Comparison of ENCODE assay signal across 11 mouse cellular contexts in the genomic region with DNA sequence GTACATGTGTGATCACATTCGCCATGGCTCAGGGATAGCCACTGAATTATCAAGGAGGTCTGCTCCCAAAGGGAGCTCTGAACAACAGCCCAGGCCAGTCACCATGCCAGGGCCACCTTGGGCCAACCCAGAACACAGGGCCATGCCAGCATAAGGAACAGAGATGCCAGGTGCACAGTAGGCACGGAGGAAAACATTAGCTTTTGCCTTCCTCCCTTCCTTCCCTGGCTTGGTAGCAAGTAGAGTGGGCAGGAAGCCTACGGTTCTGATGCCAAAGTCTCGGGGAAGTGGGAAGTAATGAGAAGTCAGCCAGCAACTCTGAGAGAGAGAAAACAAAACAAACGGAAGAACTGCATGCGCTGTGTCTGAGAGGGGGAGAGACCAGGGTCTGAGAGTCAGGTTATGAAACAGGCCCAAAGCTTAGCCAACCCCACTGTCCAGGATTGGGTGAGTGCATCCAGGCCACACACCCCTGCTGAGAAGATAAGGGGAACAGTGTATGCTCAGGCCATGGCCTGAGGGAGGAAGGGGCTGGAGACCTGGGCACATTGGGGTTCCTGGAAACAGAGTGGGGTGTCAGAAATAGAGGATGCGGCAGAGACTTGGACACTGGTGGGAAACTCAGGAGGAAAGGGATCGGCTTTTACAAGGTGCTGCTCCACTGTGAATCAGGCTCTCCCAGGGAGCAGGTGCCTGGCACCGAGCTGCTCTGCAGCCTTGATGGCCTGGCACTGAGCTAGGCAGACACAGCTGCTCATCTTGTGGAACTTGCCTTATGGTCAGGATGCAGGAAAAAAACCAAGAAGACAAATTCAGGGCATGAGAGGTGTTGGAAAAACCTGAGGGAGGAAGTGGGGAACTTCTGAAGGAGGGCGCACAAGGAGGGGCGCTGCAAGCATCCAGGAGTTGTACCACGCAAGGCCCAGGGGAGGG. TPM values are rescaled to one million over a fixed set of nuclear protein-coding genes. Genes with fewer than 3 reads are reported as not detected.
A peak's percentile ranks its signal among the peaks of the same experiment; 100 is the strongest.
DNase-seq lines count a peak whose midpoint lies in the region; ATAC-seq lines count a peak whose summit lies in the region.
"Had no signal": no experiment of that assay in that cellular context is flagged by ENCODE, and none has a peak within 500 bp of the region (broad histone marks: within the 10 kb centered on the region; RNA-seq: fewer than 3 reads in every experiment).

No protein-coding gene starts in this region.

- ATAC-seq in cerebellum, adult (ENCODE audit: insufficient number of reproducible peaks, low FRiP score, low TSS enrichment): peak; percentile 82

- peak; percentile 67 for DNase-seq in layer of hippocampus, adult 11-12 months (ENCODE audit: low spot score)
- no peak for DNase-seq in layer of hippocampus, adult 9-10 months (ENCODE audit: low spot score)
- peak; percentile 94 to 95 for DNase-seq in cerebellum, postnatal 25 days
- DNase-seq in layer of hippocampus, postnatal 36 days: peak; percentile 45 to 54
- no peak for DNase-seq in ovary, postnatal 36 days (ENCODE audit: low spot score)
- no peak for DNase-seq in embryo, embryonic 9.5 days (ENCODE audit: extremely low spot score)
- no peak for DNase-seq in urinary bladder, postnatal 4 days (ENCODE audit: low spot score in 2 of 2)
- DNase-seq: heart, adult 2 months; kidney, postnatal 10 days; lung, postnatal 36 days had no signal

RNA-seq across cellular contexts. Expression of gene Bsn, which starts 36.4 kb away (rescaled TPM):
- total RNA-seq in layer of hippocampus, postnatal 36 days (2021): 100 to 1,000 TPM; 216 to 234 TPM

RNA-seq across cellular contexts. Expression of gene Apeh, which starts 59.4 kb away (rescaled TPM):
- 10 to 100 TPM; 31.1 to 37.6 TPM for total RNA-seq in layer of hippocampus, postnatal 36 days (2021)

Comparison
In these comparisons a context has a peak if more than half of its experiments do, and no peak if none do; other contexts are left out.
1. DNase-seq: peak in layer of hippocampus, adult 11-12 months (single experiment), cerebellum, postnatal 25 days (2 of 2) and layer of hippocampus, postnatal 36 days (2 of 2); none in layer of hippocampus, adult 9-10 months (single experiment), ovary, postnatal 36 days (single experiment), embryo, embryonic 9.5 days (single experiment) and urinary bladder, postnatal 4 days (0 of 2).